Mouse (Mus musculus) heart, embryonic 14.5 days (tissue): ENCODE results near the gene Ccin. TPM values are rescaled to one million over a fixed set of nuclear protein-coding genes. Genes with fewer than 3 reads are reported as not detected.

ENCODE experiments used
- ATAC-seq: fragments of 200-750 bp; cut with Nextera tagmentation; 2 replicates; pipeline ENCODE4 v1.8.0; 2017; ENCODE audit warnings: low read depth, moderate TSS enrichment; ENCODE audit not compliant: insufficient number of reproducible peaks, insufficient read depth, low FRiP score
- H3K27ac ChIP-seq, 2 experiments: fragments of 200-500 bp in 1 of 2; fragments of 300-500 bp in 1 of 2; sonication (generic) in 1 of 2; replicated peaks in 1 of 2; 2 replicates each; pipeline ENCODE4 v1.5.1; 2012 to 2014; ENCODE audit warnings: low read depth in 2 of 2, low read length in 2 of 2, control low read depth in 1 of 2, mild to moderate bottlenecking in 1 of 2, mixed read lengths in 1 of 2; ENCODE audit not compliant: control insufficient read depth in 1 of 2, insufficient read depth in 1 of 2
- H3K27me3 ChIP-seq: fragments of 300-500 bp; sonication (generic); 2 replicates; pipeline ENCODE4 v1.6.1; 2014; ENCODE audit warnings: mild to moderate bottlenecking, low read length, control low read depth; ENCODE audit not compliant: control insufficient read depth, insufficient read depth
- H3K36me3 ChIP-seq: fragments of 300-500 bp; sonication (generic); 2 replicates; pipeline ENCODE4 v1.6.1; 2014; ENCODE audit warnings: mild to moderate bottlenecking, control low read depth, low read length, mixed read lengths; ENCODE audit not compliant: control insufficient read depth, insufficient read depth
- H3K4me1 ChIP-seq, 2 experiments: fragments of 200-500 bp in 1 of 2; fragments of 300-500 bp in 1 of 2; sonication (generic) in 1 of 2; 2 replicates each; pipeline ENCODE4 v1.6.1; 2012 to 2014; ENCODE audit warnings: low read length in 2 of 2, control low read depth in 1 of 2, mixed read lengths in 1 of 2; ENCODE audit not compliant: control insufficient read depth in 2 of 2, insufficient read depth in 2 of 2
- H3K4me2 ChIP-seq: fragments of 300-500 bp; sonication (generic); 2 replicates; pipeline ENCODE4 v1.6.1; 2014; ENCODE audit warnings: mild to moderate bottlenecking, low read length
- H3K4me3 ChIP-seq, 2 experiments: fragments of 200-500 bp in 1 of 2; fragments of 300-500 bp in 1 of 2; sonication (generic) in 1 of 2; 2 replicates each; pipeline ENCODE4 v1.5.1; 2012 to 2014; ENCODE audit warnings: low read length in 2 of 2, mild to moderate bottlenecking in 2 of 2, control low read depth in 1 of 2, low read depth in 1 of 2, moderate library complexity in 1 of 2; ENCODE audit not compliant: control insufficient read depth in 1 of 2, insufficient read depth in 1 of 2
- H3K9ac ChIP-seq: fragments of 300-500 bp; sonication (generic); 2 replicates; pipeline ENCODE4 v1.6.1; 2014; ENCODE audit warnings: mild to moderate bottlenecking, low read length
- H3K9me3 ChIP-seq: fragments of 300-500 bp; sonication (generic); 2 replicates; pipeline ENCODE4 v1.6.1; 2016; ENCODE audit warnings: low read length, control low read depth; ENCODE audit not compliant: control insufficient read depth
- WGBS: fragments of 180-500 bp; shearing (Covaris S2); extraction: QIAGEN DNeasy Blood & Tissue Kit; methylation state at CpG from one replicate; pipeline ENCODE4 v1.1.7; 2014; 5-methylcytosine and 5-hydroxymethylcytosine counted together
- polyA plus RNA-seq: library from polyadenylated mRNA; unstranded; fragments of >200 nt; fragmentation: Nextera tagmentation; extraction: Ambion mirVana; gene quantifications from 2 replicates; pipeline ENCODE4 v1.2.1, GENCODE M21; 2014

The Ccin gene
- polyA plus RNA-seq, 1 experiment from 2014 or later = not detected

DNA sequence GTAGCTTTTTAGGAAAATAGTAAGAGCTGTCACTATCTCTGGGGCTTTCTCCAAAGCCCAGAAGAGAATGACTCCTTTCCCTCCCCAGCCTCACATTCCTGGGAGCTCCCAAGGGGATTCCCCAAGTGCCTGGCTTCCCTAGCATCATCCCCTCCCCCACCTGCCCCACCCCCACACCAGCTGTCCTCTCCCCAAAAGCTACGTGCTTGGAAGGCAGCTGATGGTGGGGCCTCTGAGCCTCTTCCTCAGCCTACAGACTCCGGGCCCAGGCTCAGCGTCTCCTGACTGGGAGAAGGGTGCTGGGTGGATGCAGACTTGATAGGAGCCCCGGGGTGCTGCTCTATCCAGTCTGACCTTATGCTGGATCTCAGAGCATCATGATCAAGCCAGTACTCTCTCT is 13.9 kb upstream of the Ccin start:
- no peak overlapping the region for H3K4me2 ChIP-seq
- no peak overlapping the region for H3K4me3 ChIP-seq
- H3K36me3 ChIP-seq = peaks cover 14% of the 10 kb centered on the region
- 23% methylated on average over 4 of the region's 4 CpGs for WGBS
- H3K27me3 ChIP-seq = no peaks in the 10 kb centered on the region
- H3K9me3 ChIP-seq = no peaks in the 10 kb centered on the region
- H3K9ac ChIP-seq = no peak overlapping the region
- no peak for ATAC-seq
- peaks cover 27 to 40% of the 10 kb centered on the region in 2 experiments for H3K4me1 ChIP-seq
- peak overlapping the region in 1 of 2 experiments; percentile 19; a peak in 1 of 4 replicates for H3K27ac ChIP-seq

GRCm38 (mm10) chr4:43970393-43971330 is 12.6 kb upstream of the Ccin start:
- H3K4me2 ChIP-seq = no peak overlapping the region
- no peak overlapping the region for H3K9ac ChIP-seq
- 85% methylated on average over 20 of the region's 20 CpGs for WGBS
- no peak overlapping the region for H3K27ac ChIP-seq
- ATAC-seq = no peak
- H3K4me1 ChIP-seq = peaks cover 17 to 28% of the 10 kb centered on the region in 2 experiments
- no peak overlapping the region for H3K4me3 ChIP-seq
- H3K27me3 ChIP-seq = no peaks in the 10 kb centered on the region
- peaks cover 16% of the 10 kb centered on the region for H3K36me3 ChIP-seq
- no peaks in the 10 kb centered on the region for H3K9me3 ChIP-seq

DNA sequence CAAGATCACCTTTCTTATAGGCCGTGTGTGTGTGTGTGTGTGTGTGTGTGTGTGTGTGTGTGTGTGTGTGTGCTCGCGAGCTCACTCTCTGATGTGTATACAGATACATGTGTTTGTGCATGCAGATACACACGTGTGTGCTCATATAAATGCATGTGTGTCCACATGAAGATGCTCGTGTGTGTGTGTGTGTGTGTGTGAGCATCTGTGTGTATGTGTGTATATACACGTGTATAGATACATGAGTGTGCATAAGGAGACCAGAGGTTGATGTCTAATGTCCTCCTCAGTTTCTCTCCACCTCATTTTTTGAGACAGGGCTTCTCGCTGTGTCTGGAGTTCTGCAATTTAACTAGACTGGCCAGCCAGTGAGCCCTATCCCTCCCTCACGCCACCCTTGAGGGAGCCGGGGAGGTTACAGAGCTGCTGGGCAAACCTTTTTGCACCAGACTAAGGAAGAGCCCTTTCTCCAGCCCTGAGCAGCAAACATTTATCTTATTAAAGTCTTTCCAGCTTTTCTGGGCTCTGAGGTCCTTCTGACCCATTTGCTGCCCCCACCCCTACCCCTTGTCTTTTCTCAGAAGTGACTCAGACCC is 11.6 kb upstream of the Ccin start:
- Histone ChIP-seq H3K4me2 (peak overlapping the region; percentile 44), H3K27me3 (no peaks in the 10 kb centered on the region), H3K36me3 (peaks cover 14% of the 10 kb centered on the region), H3K4me1 (peaks cover 17 to 28% of the 10 kb centered on the region in 2 experiments), H3K9ac (peak overlapping the region; percentile 31; the same call in 1 of the 2 replicates), H3K27ac (peak overlapping the region; percentile 76 to 86), H3K9me3 (no peaks in the 10 kb centered on the region), H3K4me3 (no peak overlapping the region)
- 64% methylated on average over 9 of the region's 9 CpGs for WGBS
- no peak for ATAC-seq

GRCm38 (mm10) chr4:43972137-43972591 is 11.1 kb upstream of the Ccin start:
- Histone ChIP-seq H3K9ac (peak overlapping the region; percentile 31; the same call in 1 of the 2 replicates), H3K4me3 (no peak overlapping the region), H3K36me3 (peaks cover 14% of the 10 kb centered on the region), H3K9me3 (no peaks in the 10 kb centered on the region), H3K4me1 (peaks cover 17 to 28% of the 10 kb centered on the region in 2 experiments), H3K27me3 (no peaks in the 10 kb centered on the region), H3K4me2 (peak overlapping the region; percentile 44), H3K27ac (peak overlapping the region; percentile 76 to 86)
- WGBS = 1% methylated on average over 8 of the region's 8 CpGs
- ATAC-seq = peak; percentile 72

DNA sequence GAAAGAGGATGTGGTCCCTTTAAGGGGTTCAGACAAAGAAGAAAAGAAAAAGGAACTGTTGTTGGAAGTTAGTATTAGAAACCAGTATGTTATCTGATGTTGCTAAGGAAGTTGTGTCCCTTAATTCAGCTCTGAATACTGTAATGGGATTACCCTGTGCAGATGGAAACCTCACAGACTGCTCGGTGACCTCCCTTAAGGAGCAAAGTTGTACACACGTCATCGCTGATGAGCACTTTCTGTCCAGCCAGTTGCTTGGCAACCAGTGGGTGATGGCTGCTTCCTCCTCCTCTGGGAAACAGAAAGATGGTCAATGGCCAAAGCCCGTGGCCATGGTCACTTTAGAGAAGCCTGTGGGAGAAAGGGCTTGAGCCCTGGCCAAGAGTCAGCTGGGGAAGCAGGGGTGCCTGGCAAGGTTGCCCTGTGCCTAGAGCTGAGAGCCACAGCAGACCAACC is 9.7 kb upstream of the Ccin start:
- 50% methylated on average over 4 of the region's 4 CpGs for WGBS
- Histone ChIP-seq H3K4me1 (peaks cover 17 to 28% of the 10 kb centered on the region in 2 experiments), H3K4me3 (no peak overlapping the region), H3K4me2 (no peak overlapping the region), H3K27me3 (no peaks in the 10 kb centered on the region), H3K36me3 (peaks cover 19% of the 10 kb centered on the region), H3K27ac (peak overlapping the region in 1 of 2 experiments; percentile 44; a peak in 1 of 4 replicates), H3K9me3 (no peaks in the 10 kb centered on the region), H3K9ac (no peak overlapping the region)
- no peak for ATAC-seq

DNA sequence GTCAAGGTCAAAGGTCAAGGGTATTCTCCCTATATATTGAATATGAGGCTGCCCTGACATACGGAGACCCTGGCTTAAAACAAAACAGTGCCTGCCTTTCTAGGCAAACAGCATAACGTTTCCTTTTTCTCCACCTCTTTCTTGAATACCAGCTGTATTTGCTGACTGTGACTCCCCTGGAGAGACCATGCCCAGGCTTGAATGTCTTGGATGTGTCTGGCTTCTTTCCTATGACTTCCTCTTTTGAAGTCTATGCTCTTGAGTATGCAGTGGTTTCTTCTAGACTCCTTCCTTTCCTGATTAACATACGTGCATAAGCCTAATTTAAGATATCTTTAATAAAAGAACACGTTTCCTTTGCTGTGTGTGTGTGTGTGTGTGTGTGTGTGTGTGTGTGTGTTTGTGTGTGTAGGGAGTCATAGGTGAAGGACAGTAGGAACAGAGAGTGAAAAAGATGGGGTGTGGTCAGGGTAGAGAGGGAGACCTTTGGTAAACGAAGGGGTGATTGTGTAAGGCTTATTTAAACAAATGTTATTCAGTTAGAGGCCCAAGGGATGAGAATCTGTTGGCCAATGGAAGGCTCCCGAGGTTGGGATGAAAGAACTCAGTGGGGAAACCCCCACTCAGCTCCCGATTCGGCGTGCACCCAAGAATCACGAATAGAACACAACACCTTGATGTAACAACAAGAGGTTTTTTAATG is 8.2 kb upstream of the Ccin start:
- Histone ChIP-seq H3K9me3 (no peaks in the 10 kb centered on the region), H3K9ac (no peak overlapping the region), H3K4me1 (peaks cover 19 to 31% of the 10 kb centered on the region in 2 experiments), H3K36me3 (peaks cover 19% of the 10 kb centered on the region), H3K27ac (no peak overlapping the region), H3K4me2 (no peak overlapping the region), H3K4me3 (no peak overlapping the region), H3K27me3 (no peaks in the 10 kb centered on the region)
- WGBS = 81% methylated on average over 10 of the region's 10 CpGs
- no peak for ATAC-seq

DNA sequence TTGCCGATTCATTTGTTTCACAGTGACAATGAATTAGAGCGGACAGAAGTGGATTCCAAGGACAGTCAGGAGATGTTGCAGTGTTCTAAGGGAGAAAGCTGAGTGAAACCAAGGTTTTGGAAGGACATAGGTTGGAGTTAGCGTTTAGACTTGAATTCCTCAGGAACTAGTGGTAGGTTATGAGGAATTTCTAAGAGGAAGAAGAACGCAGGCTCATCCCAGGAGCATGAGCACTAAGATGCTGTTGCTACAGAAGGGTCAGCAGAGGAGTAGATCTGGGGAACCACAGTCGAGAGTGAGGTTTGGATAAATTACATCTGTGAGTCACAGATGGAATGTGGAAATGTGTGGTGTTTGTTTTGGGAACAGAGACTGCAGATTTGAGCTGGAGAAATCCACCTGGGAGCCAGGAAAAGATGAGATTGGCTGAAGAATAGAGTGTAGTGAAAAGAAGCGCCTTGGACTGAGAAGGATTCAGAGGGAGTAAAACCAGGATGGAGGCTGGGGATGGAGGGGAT is 7.0 kb upstream of the Ccin start:
- 73% methylated on average over 6 of the region's 6 CpGs for WGBS
- Histone ChIP-seq H3K9ac (no peak overlapping the region), H3K9me3 (no peaks in the 10 kb centered on the region), H3K4me2 (no peak overlapping the region), H3K27me3 (no peaks in the 10 kb centered on the region), H3K4me3 (no peak overlapping the region), H3K4me1 (peaks cover 19 to 31% of the 10 kb centered on the region in 2 experiments), H3K36me3 (peaks cover 12% of the 10 kb centered on the region; the same call in 1 of the 2 replicates), H3K27ac (no peak overlapping the region)
- no peak for ATAC-seq
